ENCODE assay signal across 8 mouse cellular contexts in genomic region chr3:115641411-115641810, GRCm38 (mm10).
DNase-seq lines count a peak whose midpoint lies in the region; TF ChIP-seq lines count a peak whose summit lies in the region.

No protein-coding gene starts in this region.

- peak; percentile 22 for DNase-seq in thymus, postnatal 4 days
- DNase-seq in thymus, postnatal 10 days (ENCODE audit: low spot score in 2 of 2): no peak
- DNase-seq in heart, adult 2 months: peak; percentile 63 to 83
- DNase-seq in kidney, adult 8-10 months: peak; percentile 23 to 27
- DNase-seq in lung, postnatal 14 days: peak; percentile 46
- DNase-seq in left cerebral cortex, postnatal 14 days (ENCODE audit: low spot score in 2 of 2): no peak
- DNase-seq in left cerebral cortex, adult 9 months (ENCODE audit: low spot score in 2 of 2): no peak
- DNase-seq in gastrocnemius, postnatal 10 days: no peak

- H3K4me3 ChIP-seq in heart, adult 2 months: peak overlapping the region; percentile 48; the same call in 1 of the 2 replicates

- H3K4me1 ChIP-seq in heart, adult 2 months (ENCODE audit: control insufficient read depth, insufficient read depth, low read length): peaks cover 10% of the 10 kb centered on the region

- H3K9ac ChIP-seq in heart, adult 2 months (ENCODE audit: low read depth, low read length): no peak overlapping the region

- no peak for TF ChIP-seq CTCF in heart, adult 2 months (IDR thresholded peaks at IDR 0.05)

- WGBS in heart, adult 2 months: 7% methylated on average over 6 of the region's 6 CpGs

- peak; percentile 61 for TF ChIP-seq POLR2A in heart, adult 2 months (IDR thresholded peaks at IDR 0.05; ENCODE audit: insufficient read depth, low read depth, low read length)

- intact Hi-C loops in heart, adult 2 months (cut with DNase I): loop anchor here (5.0 kb wide), 1 partner anchor 109 kb away; no protein-coding TSS in a partner anchor
- intact Hi-C loops in left cerebral cortex, postnatal 14 days (cut with DNase I): loop anchor here (5.0 to 10.0 kb wide), 3 partner anchors 44 to 1494 kb away; no protein-coding TSS in a partner anchor

- H3K27ac ChIP-seq in heart, adult 2 months: peak overlapping the region; percentile 79

- no peaks in the 10 kb centered on the region for H3K27me3 ChIP-seq in heart, adult 2 months (ENCODE audit: control insufficient read depth, insufficient read depth, low read length)

- H3K36me3 ChIP-seq in heart, adult 2 months (ENCODE audit: control insufficient read depth, insufficient read depth, low read length): peaks cover 3% of the 10 kb centered on the region; the same call in 1 of the 2 replicates

- TF ChIP-seq EP300 in heart, adult 2 months (IDR thresholded peaks at IDR 0.05; ENCODE audit: insufficient read depth, low read depth, low read length): peak; percentile 99

- no peaks in the 10 kb centered on the region for H3K79me2 ChIP-seq in heart, adult 2 months (replicated peaks; ENCODE audit: control insufficient read depth, insufficient read depth, low read length)

Comparison
In these comparisons a context has a peak if more than half of its experiments do, and no peak if none do; other contexts are left out.
1. DNase-seq: peak in thymus, postnatal 4 days (single experiment), heart, adult 2 months (2 of 2), kidney, adult 8-10 months (2 of 2) and lung, postnatal 14 days (single experiment); none in thymus, postnatal 10 days (0 of 2), left cerebral cortex, postnatal 14 days (0 of 2), left cerebral cortex, adult 9 months (0 of 2) and gastrocnemius, postnatal 10 days (single experiment).